Mouse (Mus musculus): ENCODE data around the gene Ulk3. TPM values are rescaled to one million over a fixed set of nuclear protein-coding genes. Genes with fewer than 3 reads are reported as not detected.
A peak's percentile ranks its signal among the peaks of the same experiment; 100 is the strongest.

The Ulk3 gene
- total and polyA plus RNA-seq, 3 experiments: 5.0 to 11.9 TPM; not detected in 1

- no peak overlapping the region for H3K4me3 ChIP-seq (ENCODE audit: control insufficient read depth in 1 of 2, insufficient read depth in 1 of 2, low read depth in 2 of 2, low read length in 2 of 2)
- peak; percentile 61 for DNase-seq (ENCODE audit: low read depth, low spot score)
- TF ChIP-seq MXI1 (IDR thresholded peaks at IDR 0.05; ENCODE audit: low read depth, low read length): peak; percentile 53; the same call in 1 of the 2 replicates
- 0 out of 4 replicates have a peak, but pooled peaks of 1 of the 2 experiments have one; percentile 14 for TF ChIP-seq EP300 (IDR thresholded peaks at IDR 0.05; ENCODE audit: low read depth in 1 of 2, low read length in 2 of 2)
- no peak for TF ChIP-seq ELF1 (IDR thresholded peaks at IDR 0.05; ENCODE audit: low read depth, low read length)
- peak; percentile 28; the same call in 1 of the 2 replicates for TF ChIP-seq MAX (IDR thresholded peaks at IDR 0.05; ENCODE audit: low read length)
- TF ChIP-seq ETS1 (IDR thresholded peaks at IDR 0.05; ENCODE audit: low read depth, low read length): peak; percentile 27; the same call in 1 of the 2 replicates
- TF ChIP-seq GATA1 (IDR thresholded peaks at IDR 0.05; ENCODE audit: low read depth, low read length): 0 out of 2 replicates have a peak, but pooled peaks have one; percentile 42
- TF ChIP-seq NRF1 (IDR thresholded peaks at IDR 0.05; ENCODE audit: insufficient read depth, low read depth, low read length, poor library complexity, severe bottlenecking): no peak
- peak; percentile 66; the same call in 1 of the 2 replicates for TF ChIP-seq SIN3A (IDR thresholded peaks at IDR 0.05; ENCODE audit: low read length)
- no peak overlapping the region for H3K27ac ChIP-seq (ENCODE audit: control insufficient read depth, low read depth, low read length)
- no peaks in the 10 kb centered on the region for H3K9me3 ChIP-seq (replicated peaks; ENCODE audit: insufficient read depth, low read length)
- no peaks in the 10 kb centered on the region for H3K79me2 ChIP-seq (ENCODE audit: control insufficient read depth, insufficient read depth, low read length, poor library complexity)
- peaks cover 0 to 6% of the 10 kb centered on the region in 2 experiments; a peak in 1 of 4 replicates for H3K4me1 ChIP-seq (ENCODE audit: control insufficient read depth in 1 of 2, insufficient read depth in 2 of 2, low read length in 2 of 2)
- no peak overlapping the region for H3K9ac ChIP-seq (ENCODE audit: control insufficient read depth, low read depth, low read length, poor library complexity, severe bottlenecking)
- no peaks in the 10 kb centered on the region for H3K27me3 ChIP-seq (ENCODE audit: control insufficient read depth in 1 of 2, insufficient read depth in 2 of 2, low read length in 2 of 2)
- H3K36me3 ChIP-seq (ENCODE audit: control insufficient read depth in 1 of 2, insufficient read depth in 2 of 2, low read length in 2 of 2): no peaks in the 10 kb centered on the region; a peak in 1 of 4 replicates
Observed at GRCm38 (mm10) chr9:57600620-57601352, 11.5 kb downstream of the Ulk3 start.

- Histone ChIP-seq H3K4me1 (ENCODE audit: control insufficient read depth in 1 of 2, insufficient read depth in 2 of 2, low read length in 2 of 2) (peaks cover 0 to 6% of the 10 kb centered on the region in 2 experiments; a peak in 1 of 4 replicates), H3K9me3 (replicated peaks; ENCODE audit: insufficient read depth, low read length) (no peaks in the 10 kb centered on the region), H3K79me2 (ENCODE audit: control insufficient read depth, insufficient read depth, low read length, poor library complexity) (no peaks in the 10 kb centered on the region), H3K27ac (ENCODE audit: control insufficient read depth, low read depth, low read length) (no peak overlapping the region), H3K36me3 (ENCODE audit: control insufficient read depth in 1 of 2, insufficient read depth in 2 of 2, low read length in 2 of 2) (no peaks in the 10 kb centered on the region; a peak in 1 of 4 replicates), H3K27me3 (ENCODE audit: control insufficient read depth in 1 of 2, insufficient read depth in 2 of 2, low read length in 2 of 2) (no peaks in the 10 kb centered on the region), H3K9ac (ENCODE audit: control insufficient read depth, low read depth, low read length, poor library complexity, severe bottlenecking) (no peak overlapping the region), H3K4me3 (ENCODE audit: control insufficient read depth in 1 of 2, insufficient read depth in 1 of 2, low read depth in 2 of 2, low read length in 2 of 2) (no peak overlapping the region)
- no peak for DNase-seq (ENCODE audit: low read depth, low spot score)
- TF ChIP-seq NRF1 (IDR thresholded peaks at IDR 0.05; ENCODE audit: insufficient read depth, low read depth, low read length, poor library complexity, severe bottlenecking): no peak
Observed at GRCm38 (mm10) chr9:57601353-57601706, 12.1 kb downstream of the Ulk3 start.

DNA sequence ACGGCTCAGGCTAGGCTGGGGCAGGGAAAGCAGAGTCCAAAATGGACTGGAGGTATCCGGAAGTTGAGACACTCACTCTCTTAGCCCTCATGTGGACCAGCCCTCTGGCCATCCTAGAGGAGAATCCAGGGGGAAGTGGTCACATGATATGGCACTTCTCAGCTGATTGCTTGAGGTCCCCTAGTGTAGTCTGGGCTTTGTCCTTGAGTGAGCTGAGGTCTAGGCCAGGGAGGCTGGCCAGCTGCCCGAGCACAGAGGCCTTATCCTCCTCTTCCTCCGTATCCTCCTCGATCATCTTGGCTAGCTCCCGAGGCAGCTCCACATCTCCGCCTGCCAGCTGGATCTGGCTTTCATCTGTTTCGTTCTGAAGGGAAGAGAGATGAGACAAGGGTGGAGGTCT, 12.8 kb downstream of the Ulk3 start:
- Histone ChIP-seq H3K27me3 (ENCODE audit: control insufficient read depth in 1 of 2, insufficient read depth in 2 of 2, low read length in 2 of 2) (no peaks in the 10 kb centered on the region; a peak in 1 of 4 replicates), H3K27ac (ENCODE audit: control insufficient read depth, low read depth, low read length) (no peak overlapping the region), H3K9ac (ENCODE audit: control insufficient read depth, low read depth, low read length, poor library complexity, severe bottlenecking) (no peak overlapping the region), H3K4me3 (ENCODE audit: control insufficient read depth in 1 of 2, insufficient read depth in 1 of 2, low read depth in 2 of 2, low read length in 2 of 2) (no peak overlapping the region), H3K79me2 (ENCODE audit: control insufficient read depth, insufficient read depth, low read length, poor library complexity) (no peaks in the 10 kb centered on the region), H3K9me3 (replicated peaks; ENCODE audit: insufficient read depth, low read length) (no peaks in the 10 kb centered on the region), H3K4me1 (ENCODE audit: control insufficient read depth in 1 of 2, insufficient read depth in 2 of 2, low read length in 2 of 2) (peaks cover 0 to 6% of the 10 kb centered on the region in 2 experiments; a peak in 1 of 4 replicates), H3K36me3 (ENCODE audit: control insufficient read depth in 1 of 2, insufficient read depth in 2 of 2, low read length in 2 of 2) (no peaks in the 10 kb centered on the region; a peak in 1 of 4 replicates)
- TF ChIP-seq MAX (IDR thresholded peaks at IDR 0.05; ENCODE audit: low read length) (no peak), NELFE (IDR thresholded peaks at IDR 0.05; ENCODE audit: low read depth, low read length) (no peak), USF1 (IDR thresholded peaks at IDR 0.05; ENCODE audit: low read depth, low read length) (no peak), UBTF (IDR thresholded peaks at IDR 0.05; ENCODE audit: borderline replicate concordance, insufficient read depth, low read depth, low read length) (no peak), POLR2AphosphoS2 (IDR thresholded peaks at IDR 0.05; ENCODE audit: low read length) (no peak), TAL1 (IDR thresholded peaks at IDR 0.05; ENCODE audit: low read length) (no peak), GATA1 (IDR thresholded peaks at IDR 0.05; ENCODE audit: low read depth, low read length) (no peak), KAT2A (conservative IDR thresholded peaks at IDR 0.05; ENCODE audit: low read depth, low read length) (no peak), MAFK (IDR thresholded peaks at IDR 0.05; ENCODE audit: borderline replicate concordance, low read depth, low read length) (no peak), CTCF (IDR thresholded peaks at IDR 0.05 in 2 of 3, conservative IDR thresholded peaks at IDR 0.05 in 1 of 3; ENCODE audit: control insufficient read depth in 1 of 3, insufficient read depth in 1 of 3, low read depth in 2 of 3, low read length in 3 of 3, poor library complexity in 1 of 3, severe bottlenecking in 1 of 3) (no peak), EP300 (IDR thresholded peaks at IDR 0.05; ENCODE audit: low read depth in 1 of 2, low read length in 2 of 2) (no peak), E2F4 (IDR thresholded peaks at IDR 0.05; ENCODE audit: borderline replicate concordance, low read depth, low read length) (no peak), SIN3A (IDR thresholded peaks at IDR 0.05; ENCODE audit: low read length) (no peak), CHD1 (IDR thresholded peaks at IDR 0.05; ENCODE audit: low read depth, low read length) (no peak), MYB (IDR thresholded peaks at IDR 0.05; ENCODE audit: low read depth, low read length) (no peak), USF2 (IDR thresholded peaks at IDR 0.05; ENCODE audit: borderline replicate concordance in 1 of 2, insufficient read depth in 1 of 2, low read depth in 1 of 2, low read length in 2 of 2) (no peak)
- no peak for DNase-seq (ENCODE audit: low read depth, low spot score)
